In the genomic region with DNA sequence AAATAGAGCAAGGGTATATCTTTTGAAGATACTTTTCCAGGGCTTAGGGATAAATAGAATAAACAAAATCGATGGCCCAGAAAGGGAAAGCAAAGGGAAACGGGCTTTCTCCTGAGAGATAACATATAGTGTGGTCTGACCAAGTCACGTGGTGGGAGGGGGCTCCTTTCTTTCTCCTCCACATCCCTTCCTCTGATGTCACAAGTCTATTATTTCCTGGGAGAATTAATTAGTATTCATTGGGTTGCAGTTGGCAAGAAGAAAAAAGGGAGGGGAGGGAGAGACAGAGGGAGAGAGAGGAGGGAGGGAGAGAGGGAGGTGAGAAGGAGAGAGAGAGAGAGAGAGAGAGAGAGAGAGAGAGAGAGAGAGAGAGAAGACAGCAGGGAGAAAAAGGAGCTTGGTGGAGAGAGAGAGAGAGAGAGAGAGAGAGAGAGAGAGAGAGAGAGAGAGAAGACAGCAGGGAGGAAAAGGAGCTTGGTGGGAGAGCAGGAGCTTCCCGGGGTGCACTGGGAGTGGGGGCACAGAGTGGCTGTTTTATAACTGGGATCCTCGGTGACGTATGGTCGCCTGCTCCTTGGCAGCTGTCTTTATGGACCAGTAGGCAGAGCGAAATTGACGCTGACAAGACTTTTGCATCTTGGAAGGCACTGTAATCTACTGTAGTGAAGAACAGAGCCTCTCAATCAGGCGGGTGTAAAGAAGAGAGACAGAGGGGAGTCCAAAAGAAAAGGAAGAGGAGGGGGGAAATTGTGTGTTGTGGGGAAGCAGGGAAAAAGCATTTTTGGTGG, we compare ENCODE assay signal across 8 mouse cellular contexts.
DNase-seq lines count a peak whose midpoint lies in the region; ATAC-seq and TF ChIP-seq lines count a peak whose summit lies in the region.

No protein-coding gene starts in this region.

- H3K27me3 ChIP-seq in heart, embryonic 14.5 days (ENCODE audit: control insufficient read depth, insufficient read depth, low read length) = no peaks in the 10 kb centered on the region
- no peaks in the 10 kb centered on the region for H3K27me3 ChIP-seq in forebrain, embryonic 16.5 days (replicated peaks; ENCODE audit: control insufficient read depth, insufficient read depth, low read length)
- no peaks in the 10 kb centered on the region for H3K27me3 ChIP-seq in thymus, adult 2 months (ENCODE audit: control insufficient read depth, insufficient read depth, low read length)

- no peak for TF ChIP-seq CTCF in olfactory bulb, adult 2 months (IDR thresholded peaks at IDR 0.05; ENCODE audit: insufficient read depth, low read depth, low read length)
- no peak for TF ChIP-seq CTCF in thymus, adult 2 months (IDR thresholded peaks at IDR 0.05; ENCODE audit: borderline replicate concordance, control insufficient read depth, extremely low read depth, insufficient read depth, low read length, poor library complexity)

- H3K4me1 ChIP-seq in heart, embryonic 14.5 days (ENCODE audit: control insufficient read depth in 2 of 2, insufficient read depth in 2 of 2, low read length in 2 of 2) = no peaks in the 10 kb centered on the region
- H3K4me1 ChIP-seq in forebrain, embryonic 16.5 days (replicated peaks; ENCODE audit: control insufficient read depth, insufficient read depth, low read length) = peaks cover 3% of the 10 kb centered on the region; the same call in 1 of the 2 replicates
- H3K4me1 ChIP-seq in olfactory bulb, adult 2 months (ENCODE audit: control insufficient read depth, insufficient read depth, low read length) = no peaks in the 10 kb centered on the region
- no peaks in the 10 kb centered on the region for H3K4me1 ChIP-seq in thymus, adult 2 months (replicated peaks; ENCODE audit: control insufficient read depth, insufficient read depth, low read length)

- no peaks in the 10 kb centered on the region for H3K9me3 ChIP-seq in heart, embryonic 14.5 days (ENCODE audit: control insufficient read depth, low read length)
- H3K9me3 ChIP-seq in forebrain, embryonic 16.5 days (ENCODE audit: control insufficient read depth, low read length) = no peaks in the 10 kb centered on the region

- no peak overlapping the region for H3K27ac ChIP-seq in heart, embryonic 14.5 days (replicated peaks in 1 of 2; ENCODE audit: control insufficient read depth in 1 of 2, insufficient read depth in 1 of 2, low read depth in 2 of 2, low read length in 2 of 2)
- H3K27ac ChIP-seq in forebrain, embryonic 16.5 days (ENCODE audit: low read length) = peak overlapping the region; percentile 96
- peak overlapping the region; percentile 85 for H3K27ac ChIP-seq in olfactory bulb, adult 2 months (ENCODE audit: insufficient read depth, low read depth, low read length)
- H3K27ac ChIP-seq in thymus, adult 2 months (ENCODE audit: control insufficient read depth, insufficient read depth, low read length) = no peak overlapping the region

- intact Hi-C loops in heart, postnatal 25 days (cut with DNase I) = no loop called here

- TF ChIP-seq POLR2A in olfactory bulb, adult 2 months (IDR thresholded peaks at IDR 0.05; ENCODE audit: insufficient read depth, low read depth, low read length) = no peak
- TF ChIP-seq POLR2A in thymus, adult 2 months (IDR thresholded peaks at IDR 0.05; ENCODE audit: control insufficient read depth, extremely low read depth, insufficient read depth, low read length, poor library complexity) = no peak

- no peaks in the 10 kb centered on the region for H3K36me3 ChIP-seq in heart, embryonic 14.5 days (ENCODE audit: control insufficient read depth, insufficient read depth, low read length)
- H3K36me3 ChIP-seq in forebrain, embryonic 16.5 days (ENCODE audit: control insufficient read depth, insufficient read depth) = no peaks in the 10 kb centered on the region
- H3K36me3 ChIP-seq in thymus, adult 2 months (ENCODE audit: control insufficient read depth, insufficient read depth, low read length) = no peaks in the 10 kb centered on the region

- WGBS in heart, embryonic 14.5 days = 30% methylated on average over 10 of the region's 10 CpGs
- 20% methylated on average over 10 of the region's 10 CpGs for WGBS in forebrain, embryonic 16.5 days
- 17% methylated on average over 10 of the region's 10 CpGs for WGBS in olfactory bulb, adult 2 months
- WGBS in thymus, adult 2 months = 77% methylated on average over 10 of the region's 10 CpGs

- DNase-seq in heart, postnatal 25 days (ENCODE audit: low spot score) = no peak
- peak; percentile 59 to 60 for DNase-seq in cerebellum, adult 18-20 months
- peak; percentile 44 to 54 for DNase-seq in layer of hippocampus, postnatal 36 days
- DNase-seq in gastrocnemius, adult 18-20 months (ENCODE audit: low spot score) = no peak
- DNase-seq in thymus, adult 2 months = no peak

- peak overlapping the region; percentile 51 for H3K4me2 ChIP-seq in heart, embryonic 14.5 days (ENCODE audit: low read length)
- peak overlapping the region; percentile 15 for H3K4me2 ChIP-seq in forebrain, embryonic 16.5 days (ENCODE audit: low read length)

- no peak for ATAC-seq in heart, embryonic 14.5 days (ENCODE audit: insufficient number of reproducible peaks, insufficient read depth, low FRiP score, low read depth)
- peak; percentile 93 for ATAC-seq in forebrain, embryonic 16.5 days

- H3K9ac ChIP-seq in heart, embryonic 14.5 days (ENCODE audit: low read length) = no peak overlapping the region
- peak overlapping the region; percentile 69 for H3K9ac ChIP-seq in forebrain, embryonic 16.5 days (replicated peaks; ENCODE audit: low read depth, low read length)

- peak overlapping the region; percentile 18 to 23; a peak in 2 of 4 replicates for H3K4me3 ChIP-seq in heart, embryonic 14.5 days (ENCODE audit: control insufficient read depth in 1 of 2, insufficient read depth in 1 of 2, low read depth in 1 of 2, low read length in 2 of 2)
- peak overlapping the region; percentile 53 for H3K4me3 ChIP-seq in forebrain, embryonic 16.5 days (replicated peaks; ENCODE audit: low read length)
- peak overlapping the region; percentile 54 for H3K4me3 ChIP-seq in olfactory bulb, adult 2 months (ENCODE audit: insufficient read depth, low read depth, low read length)
- no peak overlapping the region for H3K4me3 ChIP-seq in thymus, adult 2 months (ENCODE audit: control insufficient read depth, insufficient read depth, low read length)

Comparison
In these comparisons a context has a peak if more than half of its experiments do, and no peak if none do; other contexts are left out.
1. H3K27ac ChIP-seq: peak in forebrain, embryonic 16.5 days (single experiment) and olfactory bulb, adult 2 months (single experiment); none in heart, embryonic 14.5 days (0 of 2) and thymus, adult 2 months (single experiment).
2. DNase-seq: peak in cerebellum, adult 18-20 months (2 of 2) and layer of hippocampus, postnatal 36 days (2 of 2); none in heart, postnatal 25 days (single experiment), gastrocnemius, adult 18-20 months (single experiment) and thymus, adult 2 months (single experiment).